9 mouse cellular contexts compared by ENCODE assay signal in genomic region chr5:64422787-64423587, GRCm38 (mm10).
DNase-seq lines count a peak whose midpoint lies in the region; ATAC-seq and TF ChIP-seq lines count a peak whose summit lies in the region.
"Had no signal": no experiment of that assay in that cellular context is flagged by ENCODE, and none has a peak within 500 bp of the region (broad histone marks: within the 10 kb centered on the region; RNA-seq: fewer than 3 reads in every experiment).

No protein-coding gene starts in this region.

- no peak for TF ChIP-seq EP300 in lung, postnatal 0 days (IDR thresholded peaks at IDR 0.05)

- no peaks in the 10 kb centered on the region for H3K9me3 ChIP-seq in hindbrain, embryonic 15.5 days
- no peaks in the 10 kb centered on the region for H3K9me3 ChIP-seq in lung, postnatal 0 days (ENCODE audit: low read length)

- H3K4me2 ChIP-seq in hindbrain, embryonic 15.5 days = no peak overlapping the region
- no peak overlapping the region for H3K4me2 ChIP-seq in lung, postnatal 0 days (replicated peaks; ENCODE audit: low read depth, low read length)

- H3K27ac ChIP-seq in hindbrain, embryonic 15.5 days (replicated peaks) = no peak overlapping the region
- H3K27ac ChIP-seq in small intestine, adult 2 months (ENCODE audit: insufficient read depth, low read depth, low read length) = peak overlapping the region; percentile 68
- no peak overlapping the region for H3K27ac ChIP-seq in lung, postnatal 0 days (ENCODE audit: low read length)

- H3K27me3 ChIP-seq in hindbrain, embryonic 15.5 days = no peaks in the 10 kb centered on the region
- no peaks in the 10 kb centered on the region for H3K27me3 ChIP-seq in small intestine, adult 2 months (ENCODE audit: control insufficient read depth, insufficient read depth, low read length)
- no peaks in the 10 kb centered on the region for H3K27me3 ChIP-seq in lung, postnatal 0 days (replicated peaks; ENCODE audit: insufficient read depth, low read length)

- no peak overlapping the region for H3K4me3 ChIP-seq in hindbrain, embryonic 15.5 days
- H3K4me3 ChIP-seq in small intestine, adult 2 months (ENCODE audit: low read depth, low read length) = peak overlapping the region; percentile 38
- H3K4me3 ChIP-seq in lung, postnatal 0 days (ENCODE audit: low read depth, low read length) = no peak overlapping the region

- TF ChIP-seq CTCF in small intestine, adult 2 months (IDR thresholded peaks at IDR 0.05; ENCODE audit: extremely low read depth, insufficient read length, insufficient replicate concordance, low read depth, low read length) = no peak
- TF ChIP-seq CTCF in lung, postnatal 0 days (IDR thresholded peaks at IDR 0.05) = no peak

- DNase-seq in adrenal gland, postnatal 10 days = peak; percentile 23
- DNase-seq in adrenal gland, postnatal 14 days = no peak
- peak; percentile 33 to 56 for DNase-seq in kidney, postnatal 36 days
- DNase-seq in ovary, adult 18-20 months (ENCODE audit: low spot score) = no peak
- no peak for DNase-seq in lung, postnatal 0 days (ENCODE audit: low spot score)
- no peak for DNase-seq in cerebellum, adult 11 months
- DNase-seq: lung, adult 2 months had no signal

- H3K4me1 ChIP-seq in hindbrain, embryonic 15.5 days (replicated peaks) = peaks cover 9% of the 10 kb centered on the region; the same call in 1 of the 2 replicates
- peaks cover 18% of the 10 kb centered on the region; the same call in 1 of the 2 replicates for H3K4me1 ChIP-seq in small intestine, adult 2 months (ENCODE audit: control insufficient read depth, insufficient read depth, insufficient read length, low read length)
- no peaks in the 10 kb centered on the region for H3K4me1 ChIP-seq in lung, postnatal 0 days (ENCODE audit: insufficient read depth, low read depth, low read length)

- no peak for TF ChIP-seq POLR2A in small intestine, adult 2 months (IDR thresholded peaks at IDR 0.05; ENCODE audit: low read depth, low read length)

- H3K36me3 ChIP-seq in hindbrain, embryonic 15.5 days = no peaks in the 10 kb centered on the region
- no peaks in the 10 kb centered on the region; the same call in 1 of the 2 replicates for H3K36me3 ChIP-seq in small intestine, adult 2 months (ENCODE audit: control insufficient read depth, insufficient read depth, low read length)
- no peaks in the 10 kb centered on the region for H3K36me3 ChIP-seq in lung, postnatal 0 days (ENCODE audit: insufficient read depth, low read length)

- no peak overlapping the region for H3K9ac ChIP-seq in hindbrain, embryonic 15.5 days
- no peak overlapping the region for H3K9ac ChIP-seq in lung, postnatal 0 days (replicated peaks; ENCODE audit: low read depth)

- ATAC-seq in hindbrain, embryonic 15.5 days (ENCODE audit: low FRiP score, low read depth) = peak; percentile 76; the same call in 1 of the 2 replicates
- ATAC-seq in lung, postnatal 0 days = no peak

- 34% methylated on average over 13 of the region's 13 CpGs for WGBS in hindbrain, embryonic 15.5 days
- WGBS in small intestine, adult 2 months = 15% methylated on average over 13 of the region's 13 CpGs
- 31% methylated on average over 13 of the region's 13 CpGs for WGBS in lung, postnatal 0 days

Comparison
In these comparisons a context has a peak if more than half of its experiments do, and no peak if none do; other contexts are left out.
1. DNase-seq: peak in adrenal gland, postnatal 10 days (single experiment) and kidney, postnatal 36 days (2 of 2); none in adrenal gland, postnatal 14 days (single experiment), ovary, adult 18-20 months (single experiment), lung, postnatal 0 days (single experiment) and cerebellum, adult 11 months (single experiment).